Mouse (Mus musculus): ENCODE data around the gene Gbf1. TPM values are rescaled to one million over a fixed set of nuclear protein-coding genes. Genes with fewer than 3 reads are reported as not detected.
A peak's percentile ranks its signal among the peaks of the same experiment; 100 is the strongest.
"Not testable (repeated sequence)": the region's sequence is repeated elsewhere in the genome, so short reads cannot be mapped to it uniquely, and the experiment has no call there.

Gene Gbf1
- total RNA-seq, 2 experiments from 2014 or later: 83.2 to 94.5 TPM

DNA sequence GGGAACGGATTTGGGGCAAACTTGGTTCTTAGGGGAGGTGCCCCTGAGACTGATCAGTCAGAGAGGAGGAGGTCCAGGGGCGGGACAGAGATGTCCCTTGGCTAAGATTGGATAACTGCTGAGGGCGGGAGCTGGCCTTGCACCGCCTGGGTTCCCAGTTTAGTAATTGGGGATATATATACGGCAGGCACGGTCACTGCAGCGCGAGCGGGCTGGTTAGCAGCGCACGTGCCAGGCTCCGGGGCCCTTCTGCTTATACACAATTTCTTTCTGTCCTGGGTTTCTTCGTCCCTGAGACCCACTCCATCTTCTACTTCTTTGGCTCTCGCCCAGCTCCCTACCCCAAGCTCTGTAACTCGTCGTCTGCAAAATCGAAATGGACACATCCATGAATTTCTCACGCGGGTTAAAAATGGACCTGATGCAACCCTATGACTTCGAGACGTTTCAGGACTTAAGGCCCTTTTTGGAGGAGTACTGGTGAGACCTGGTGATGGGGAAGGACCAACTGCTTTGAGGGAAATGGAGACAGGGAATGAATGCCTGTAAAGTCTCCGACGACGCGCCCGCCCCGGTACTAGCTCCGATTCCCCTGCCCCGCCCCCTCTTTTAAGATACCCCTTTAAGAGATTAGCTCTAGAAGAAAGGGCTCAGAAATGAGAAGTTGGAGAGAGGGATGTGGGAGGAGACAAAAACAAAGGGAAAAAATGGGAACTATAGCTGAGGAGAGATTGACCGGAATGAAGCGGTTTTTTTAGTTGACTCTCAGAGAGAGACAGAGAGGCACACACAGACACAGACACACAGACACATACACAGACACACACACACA is 20.4 kb upstream of the Gbf1 start, which contains the start of gene Elovl3:
Elovl3 (plus strand) TSS at position 204 of the 832 bp plus-strand sequence.
- TF ChIP-seq CTCF (conservative IDR thresholded peaks at IDR 0.05): no peak
- DNase-seq (ENCODE audit: low spot score in 2 of 2): no peak

GRCm38 (mm10) chr19:46132577-46132976 is 19.7 kb upstream of the Gbf1 start:
- no peak overlapping the region for H3K4me3 ChIP-seq
- no peak for TF ChIP-seq CTCF (conservative IDR thresholded peaks at IDR 0.05)
- no peak overlapping the region for H3K27ac ChIP-seq
- DNase-seq (ENCODE audit: low spot score in 2 of 2): no peak

More for the DNA sequence above, 20.4 kb upstream of the Gbf1 start, which contains the start of gene Elovl3:
- H3K27ac ChIP-seq: no peak within 1 kb of the TSS
- H3K4me3 ChIP-seq: peak within 1 kb of the TSS; percentile 32; the same call in 1 of the 2 replicates

GRCm38 (mm10) chr19:46135297-46135696 is 17.0 kb upstream of the Gbf1 start:
- TF ChIP-seq CTCF (conservative IDR thresholded peaks at IDR 0.05): peak; percentile 99
- DNase-seq (ENCODE audit: low spot score in 2 of 2): peak; percentile 79 to 97
- Histone ChIP-seq H3K27ac (no peak overlapping the region), H3K4me3 (peak overlapping the region; percentile 60)

DNA sequence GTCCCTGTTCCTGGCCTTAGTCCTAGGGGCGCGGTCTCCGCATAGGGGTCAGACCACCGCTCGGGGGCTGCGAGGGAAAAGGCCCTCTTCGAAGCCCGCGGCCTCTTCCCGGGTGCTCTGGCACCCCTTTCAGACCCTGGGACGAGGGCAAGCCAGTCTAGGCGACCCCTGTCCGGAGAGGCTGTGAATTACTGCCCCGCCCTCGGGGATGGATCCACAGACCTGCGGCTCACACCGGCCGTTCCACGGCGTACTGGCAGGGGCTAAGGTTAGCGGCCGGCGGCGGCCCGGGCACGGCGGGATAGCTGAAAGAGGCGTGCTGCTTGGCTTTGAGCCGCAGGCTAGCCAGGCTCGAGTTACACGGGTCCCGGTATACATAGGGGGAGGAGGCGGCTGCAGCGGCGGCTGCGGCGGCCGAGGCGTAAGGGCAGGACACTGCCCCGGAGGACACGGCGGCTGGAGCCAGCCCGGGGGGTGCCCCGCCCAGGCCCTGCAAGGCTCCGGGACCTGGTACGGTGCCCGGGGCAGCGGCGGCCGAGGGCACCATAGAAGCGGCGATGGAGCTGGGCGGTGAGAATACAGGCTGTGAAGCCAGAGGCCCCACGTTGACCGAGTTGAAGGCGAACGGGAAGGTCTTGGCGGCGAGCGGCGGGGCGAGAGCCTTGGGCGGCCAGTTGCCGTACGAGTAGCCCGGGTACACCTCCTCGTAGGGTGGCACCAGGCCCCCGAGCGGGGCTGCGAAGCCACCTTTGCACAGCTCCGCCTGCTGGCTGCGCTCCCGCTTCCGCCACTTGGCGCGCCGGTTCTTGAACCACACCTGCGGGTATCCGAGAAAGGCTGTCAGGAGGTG is 16.3 kb upstream of the Gbf1 start:
- TF ChIP-seq CTCF (conservative IDR thresholded peaks at IDR 0.05): peak; percentile 56
- no peak for DNase-seq (ENCODE audit: low spot score in 2 of 2)
- H3K4me3 ChIP-seq: peak overlapping the region; percentile 60
- no peak overlapping the region for H3K27ac ChIP-seq

GRCm38 (mm10) chr19:46136639-46137580 is 15.4 kb upstream of the Gbf1 start:
- peak; percentile 33 to 64 for DNase-seq (ENCODE audit: low spot score in 2 of 2)
- no peak overlapping the region for H3K27ac ChIP-seq
- TF ChIP-seq CTCF (conservative IDR thresholded peaks at IDR 0.05): peak; percentile 89
- H3K4me3 ChIP-seq: peak overlapping the region; percentile 60

GRCm38 (mm10) chr19:46140324-46140723 is 12.0 kb upstream of the Gbf1 start:
- no peak overlapping the region for H3K4me3 ChIP-seq
- no peak for TF ChIP-seq CTCF (conservative IDR thresholded peaks at IDR 0.05)
- no peak for DNase-seq (ENCODE audit: low spot score in 2 of 2)
- no peak overlapping the region for H3K27ac ChIP-seq

- Histone ChIP-seq H3K27ac (no peak overlapping the region), H3K4me3 (no peak overlapping the region)
- TF ChIP-seq CTCF (conservative IDR thresholded peaks at IDR 0.05): no peak
- DNase-seq (ENCODE audit: low spot score in 2 of 2): no peak
Measured at GRCm38 (mm10) chr19:46141091-46141490, 11.2 kb upstream of the Gbf1 start.

GRCm38 (mm10) chr19:46147511-46148371 is 4.6 kb upstream of the Gbf1 start, which contains the start of gene Pitx3:
Gene Pitx3 (minus strand): TSS chr19:46148326.
- Histone ChIP-seq H3K4me3 (peak within 1 kb of the TSS; percentile 44), H3K27ac (no peak within 1 kb of the TSS)
- DNase-seq (ENCODE audit: low spot score in 2 of 2): no peak
- TF ChIP-seq CTCF (conservative IDR thresholded peaks at IDR 0.05): no peak

DNA sequence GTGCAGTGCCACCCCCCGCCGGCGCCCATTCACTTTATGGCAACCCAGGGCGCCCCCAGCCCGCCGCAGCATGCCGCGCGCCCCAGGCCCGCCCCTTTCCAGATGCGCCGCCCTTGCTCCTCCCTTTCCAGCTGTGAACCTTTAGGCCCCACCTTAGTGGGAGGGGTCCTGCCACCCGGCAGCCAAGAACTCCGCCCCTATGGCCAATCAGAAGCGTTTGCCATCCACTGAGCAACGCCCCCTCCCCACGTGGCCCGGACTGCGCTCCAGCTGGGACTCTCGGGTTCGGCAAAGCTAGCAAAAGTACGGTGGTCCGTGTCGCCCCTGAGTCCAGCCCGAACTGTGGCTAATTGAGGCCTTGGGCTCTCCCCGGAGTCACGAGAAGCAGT is 3.9 kb upstream of the Gbf1 start:
- no peak overlapping the region for H3K27ac ChIP-seq
- DNase-seq (ENCODE audit: low spot score in 2 of 2): peak; percentile 21 to 50
- TF ChIP-seq CTCF (conservative IDR thresholded peaks at IDR 0.05): no peak
- H3K4me3 ChIP-seq: peak overlapping the region; percentile 44

DNA sequence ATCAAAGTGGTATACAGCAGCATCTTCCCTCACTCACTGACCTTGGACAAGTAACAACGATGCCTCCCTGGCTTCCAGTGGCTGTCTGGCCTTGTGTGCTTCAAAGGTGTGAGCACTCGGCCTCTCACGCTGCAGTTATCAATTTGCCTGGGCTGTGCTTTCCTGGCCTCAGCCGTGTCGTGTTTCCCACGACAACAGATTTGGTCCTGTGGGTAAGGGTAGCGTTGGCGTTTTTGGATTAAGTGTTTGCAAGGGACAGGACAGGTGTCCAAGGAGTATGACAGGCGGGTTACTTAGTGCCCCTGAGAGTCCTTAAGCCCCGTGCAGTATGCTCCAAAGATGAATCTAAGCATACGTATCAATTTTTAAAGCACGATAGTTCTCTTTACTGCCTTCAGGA is 3.2 kb upstream of the Gbf1 start:
- DNase-seq (ENCODE audit: low spot score in 2 of 2): no peak
- Histone ChIP-seq H3K27ac (no peak overlapping the region), H3K4me3 (no peak overlapping the region)
- TF ChIP-seq CTCF (conservative IDR thresholded peaks at IDR 0.05): no peak

- H3K27ac ChIP-seq: no peak overlapping the region
- TF ChIP-seq CTCF (conservative IDR thresholded peaks at IDR 0.05): no peak
- H3K4me3 ChIP-seq: no peak overlapping the region
- no peak for DNase-seq (ENCODE audit: low spot score in 2 of 2)
Measured at GRCm38 (mm10) chr19:46165950-46166349, 13.6 kb downstream of the Gbf1 start.

DNA sequence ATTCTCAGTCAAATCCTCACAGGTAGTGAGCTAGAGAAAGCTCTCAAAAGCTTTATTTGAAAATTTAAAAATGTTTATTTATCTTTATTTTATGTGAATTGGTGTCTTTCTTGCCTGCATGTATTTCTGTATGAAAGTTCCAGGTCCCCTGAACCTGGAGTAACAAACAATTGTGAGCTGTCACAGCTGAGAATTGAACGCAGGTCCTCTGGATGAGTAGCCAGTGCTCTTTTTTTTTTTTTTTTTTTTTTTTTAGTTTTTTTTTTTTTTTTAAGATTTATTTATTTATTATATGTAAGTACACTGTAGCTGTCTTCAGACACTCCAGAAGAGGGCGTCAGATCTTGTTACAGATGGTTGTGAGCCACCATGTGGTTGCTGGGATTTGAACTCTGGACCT is 14.9 kb downstream of the Gbf1 start:
- DNase-seq (ENCODE audit: low spot score in 2 of 2); H3K4me3 ChIP-seq: not testable (repeated sequence)

More for the DNA sequence above, 14.9 kb downstream of the Gbf1 start:
- H3K27ac ChIP-seq: not testable (repeated sequence)

Data from layer of hippocampus, adult 2 months (tissue).